Mouse (Mus musculus): ENCODE measurements at regions not wholly inside any gene's neighbourhood (a gene's known extent, or its start where the extent isn't known, plus 50 kb on each side); places are given as distances from the start of the nearest gene placed in this dataset.
A peak's percentile ranks its signal among the peaks of the same experiment; 100 is the strongest.

- ATAC-seq (ENCODE audit: insufficient read depth, low FRiP score, low read depth): no peak
- no peak overlapping the region for H3K4me3 ChIP-seq (replicated peaks)
- H3K27me3 ChIP-seq (replicated peaks): no peaks in the 10 kb centered on the region
- WGBS: 30% methylated on average over 13 of the region's 13 CpGs
- no peaks in the 10 kb centered on the region for H3K9me3 ChIP-seq
- no peaks in the 10 kb centered on the region for H3K36me3 ChIP-seq
- H3K4me2 ChIP-seq: peak overlapping the region; percentile 10; the same call in 1 of the 2 replicates
- no peak overlapping the region for H3K9ac ChIP-seq
- H3K27ac ChIP-seq: peak overlapping the region; percentile 89
- H3K4me1 ChIP-seq: peaks cover 38% of the 10 kb centered on the region
These were observed 98.5 kb downstream of the Mis18a start for GRCm38 (mm10) chr16:90628605-90629120.

- H3K9me3 ChIP-seq: no peaks in the 10 kb centered on the region
- 40% methylated on average over 9 of the region's 9 CpGs for WGBS
- no peak overlapping the region for H3K4me2 ChIP-seq
- H3K9ac ChIP-seq: no peak overlapping the region
- no peak for ATAC-seq (ENCODE audit: insufficient read depth, low FRiP score, low read depth)
- H3K36me3 ChIP-seq: no peaks in the 10 kb centered on the region
- no peaks in the 10 kb centered on the region for H3K27me3 ChIP-seq (replicated peaks)
- no peak overlapping the region for H3K4me3 ChIP-seq (replicated peaks)
- peak overlapping the region; percentile 74 for H3K27ac ChIP-seq
- H3K4me1 ChIP-seq: peaks cover 40% of the 10 kb centered on the region
These were observed 101.1 kb downstream of the Mis18a start for GRCm38 (mm10) chr16:90626035-90626670.

- no peak overlapping the region for H3K4me3 ChIP-seq (replicated peaks)
- peaks cover 37% of the 10 kb centered on the region for H3K4me1 ChIP-seq
- H3K36me3 ChIP-seq: no peaks in the 10 kb centered on the region
- H3K9me3 ChIP-seq: no peaks in the 10 kb centered on the region
- H3K27ac ChIP-seq: peak overlapping the region; percentile 74; the same call in 1 of the 2 replicates
- no peaks in the 10 kb centered on the region for H3K27me3 ChIP-seq (replicated peaks)
- no peak for ATAC-seq (ENCODE audit: insufficient read depth, low FRiP score, low read depth)
- no peak overlapping the region for H3K9ac ChIP-seq
- no peak overlapping the region; the same call in 1 of the 2 replicates for H3K4me2 ChIP-seq
- 47% methylated on average over 16 of the region's 16 CpGs for WGBS
These were observed 101.7 kb downstream of the Mis18a start for GRCm38 (mm10) chr16:90625301-90626034.

GRCm38 (mm10) chr16:90624039-90624625 is 103.1 kb downstream of the Mis18a start:
- no peaks in the 10 kb centered on the region for H3K27me3 ChIP-seq (replicated peaks)
- H3K36me3 ChIP-seq: no peaks in the 10 kb centered on the region
- H3K27ac ChIP-seq: peak overlapping the region; percentile 87
- H3K4me3 ChIP-seq (replicated peaks): no peak overlapping the region
- H3K9ac ChIP-seq: no peak overlapping the region
- peak; percentile 75 for ATAC-seq (ENCODE audit: insufficient read depth, low FRiP score, low read depth)
- H3K4me2 ChIP-seq: peak overlapping the region; percentile 39
- H3K9me3 ChIP-seq: no peaks in the 10 kb centered on the region
- WGBS: 28% methylated on average over 17 of the region's 17 CpGs
- H3K4me1 ChIP-seq: peaks cover 28% of the 10 kb centered on the region

GRCm38 (mm10) chr16:90622677-90623225 is 104.5 kb downstream of the Mis18a start:
- H3K36me3 ChIP-seq: no peaks in the 10 kb centered on the region
- no peak for ATAC-seq (ENCODE audit: insufficient read depth, low FRiP score, low read depth)
- no peak overlapping the region for H3K4me3 ChIP-seq (replicated peaks)
- H3K4me1 ChIP-seq: peaks cover 23% of the 10 kb centered on the region
- H3K4me2 ChIP-seq: no peak overlapping the region
- no peaks in the 10 kb centered on the region for H3K9me3 ChIP-seq
- no peak overlapping the region for H3K27ac ChIP-seq
- no peaks in the 10 kb centered on the region for H3K27me3 ChIP-seq (replicated peaks)
- H3K9ac ChIP-seq: no peak overlapping the region
- WGBS: 79% methylated on average over 8 of the region's 8 CpGs

- 72% methylated on average over 13 of the region's 13 CpGs for WGBS
These were observed 105.3 kb downstream of the Mis18a start for GRCm38 (mm10) chr16:90621761-90622411.

GRCm38 (mm10) chr16:90619565-90620311 is 107.5 kb downstream of the Mis18a start:
- peaks cover 16% of the 10 kb centered on the region for H3K4me1 ChIP-seq
- H3K4me2 ChIP-seq: no peak overlapping the region
- H3K9me3 ChIP-seq: no peaks in the 10 kb centered on the region
- ATAC-seq (ENCODE audit: insufficient read depth, low FRiP score, low read depth): no peak
- no peaks in the 10 kb centered on the region for H3K36me3 ChIP-seq
- peak overlapping the region; percentile 28; the same call in 1 of the 2 replicates for H3K27ac ChIP-seq
- no peaks in the 10 kb centered on the region for H3K27me3 ChIP-seq (replicated peaks)
- no peak overlapping the region for H3K9ac ChIP-seq
- WGBS: 46% methylated on average over 13 of the region's 13 CpGs
- H3K4me3 ChIP-seq (replicated peaks): no peak overlapping the region

More at GRCm38 (mm10) chr16:90621761-90622411, 105.3 kb downstream of the Mis18a start:
- Histone ChIP-seq H3K9ac (no peak overlapping the region), H3K9me3 (no peaks in the 10 kb centered on the region), H3K36me3 (no peaks in the 10 kb centered on the region), H3K27ac (no peak overlapping the region), H3K4me3 (replicated peaks) (no peak overlapping the region), H3K4me2 (no peak overlapping the region), H3K4me1 (peaks cover 23% of the 10 kb centered on the region), H3K27me3 (replicated peaks) (no peaks in the 10 kb centered on the region)
- no peak for ATAC-seq (ENCODE audit: insufficient read depth, low FRiP score, low read depth)

- Histone ChIP-seq H3K27me3 (replicated peaks) (no peaks in the 10 kb centered on the region), H3K9me3 (no peaks in the 10 kb centered on the region), H3K27ac (no peak overlapping the region), H3K4me2 (no peak overlapping the region), H3K4me1 (peaks cover 3% of the 10 kb centered on the region; the same call in 1 of the 2 replicates), H3K9ac (no peak overlapping the region), H3K4me3 (replicated peaks) (no peak overlapping the region), H3K36me3 (no peaks in the 10 kb centered on the region)
- no peak for ATAC-seq (ENCODE audit: insufficient read depth, low FRiP score, low read depth)
- WGBS: 60% methylated on average over 10 of the region's 10 CpGs
These were observed 111.4 kb downstream of the Mis18a start for GRCm38 (mm10) chr16:90615791-90616190.

- no peaks in the 10 kb centered on the region for H3K4me1 ChIP-seq
- H3K9ac ChIP-seq: no peak overlapping the region
- H3K27ac ChIP-seq: no peak overlapping the region
- ATAC-seq (ENCODE audit: insufficient read depth, low FRiP score, low read depth): no peak
- H3K4me3 ChIP-seq (replicated peaks): no peak overlapping the region
- 85% methylated on average over 1 of the region's 1 CpGs for WGBS
- no peaks in the 10 kb centered on the region for H3K36me3 ChIP-seq
- no peak overlapping the region for H3K4me2 ChIP-seq
- H3K27me3 ChIP-seq (replicated peaks): no peaks in the 10 kb centered on the region
- no peaks in the 10 kb centered on the region for H3K9me3 ChIP-seq
These were observed 113.1 kb downstream of the Mis18a start for GRCm38 (mm10) chr16:90614137-90614536.

- ATAC-seq (ENCODE audit: insufficient read depth, low FRiP score, low read depth): no peak
- H3K4me1 ChIP-seq: no peaks in the 10 kb centered on the region
- no peak overlapping the region for H3K4me3 ChIP-seq (replicated peaks)
- H3K4me2 ChIP-seq: no peak overlapping the region
- H3K9ac ChIP-seq: no peak overlapping the region
- no peaks in the 10 kb centered on the region for H3K9me3 ChIP-seq
- H3K27me3 ChIP-seq (replicated peaks): no peaks in the 10 kb centered on the region
- H3K27ac ChIP-seq: no peak overlapping the region
- no peaks in the 10 kb centered on the region for H3K36me3 ChIP-seq
- WGBS: 84% methylated on average over 22 of the region's 22 CpGs
These were observed 117.0 kb downstream of the Mis18a start for GRCm38 (mm10) chr16:90610097-90610808.

All from stomach, embryonic 15.5 days (tissue).